Mouse (Mus musculus) left cerebral cortex, postnatal 14 days (tissue): Measurements from ENCODE around the gene Cadm1. TPM values are rescaled to one million over a fixed set of nuclear protein-coding genes. Genes with fewer than 3 reads are reported as not detected.

Source experiments
- DNase-seq, 2 experiments: peaks; one replicate each; pipeline ENCODE4 v3.0.0; 2021 to 2022; ENCODE audit warnings: low spot score in 2 of 2, mixed read lengths in 1 of 2
- intact Hi-C: fragments of 180-260 bp; cut with DNase I; formaldehyde crosslinking; loops from one replicate; pipeline ENCODE4 v1.15.1; 2025
- total RNA-seq, 2 experiments: library from RNA; stranded (reverse); gene quantifications; 2 replicates each; pipeline ENCODE4 v1.2.3; 2021

Cadm1 gene
- total RNA-seq, 2 experiments from 2014 or later, result 201 to 225 TPM

DNA sequence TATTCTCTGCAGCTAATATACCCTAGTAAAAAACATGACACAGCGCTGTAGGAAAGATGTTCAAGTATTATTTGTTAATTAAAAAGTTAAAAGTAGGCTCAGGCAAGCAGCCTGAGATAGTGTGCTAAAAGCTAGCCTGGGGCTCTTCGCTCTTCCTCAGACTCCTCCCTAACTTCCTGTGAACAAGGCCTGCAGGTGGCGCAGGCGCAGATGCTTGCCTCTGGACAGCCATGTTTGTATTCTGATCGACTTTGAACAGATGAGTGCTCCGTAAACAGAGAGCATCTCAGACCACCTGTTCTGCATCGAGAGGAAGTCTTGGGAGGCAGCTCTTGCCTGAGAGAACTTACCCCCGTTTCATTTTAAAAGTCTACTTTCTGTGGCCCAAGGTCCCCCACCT, 361.7 kb downstream of the Cadm1 start:
- intact Hi-C loops, result no loop called here
- DNase-seq, result no peak

DNA sequence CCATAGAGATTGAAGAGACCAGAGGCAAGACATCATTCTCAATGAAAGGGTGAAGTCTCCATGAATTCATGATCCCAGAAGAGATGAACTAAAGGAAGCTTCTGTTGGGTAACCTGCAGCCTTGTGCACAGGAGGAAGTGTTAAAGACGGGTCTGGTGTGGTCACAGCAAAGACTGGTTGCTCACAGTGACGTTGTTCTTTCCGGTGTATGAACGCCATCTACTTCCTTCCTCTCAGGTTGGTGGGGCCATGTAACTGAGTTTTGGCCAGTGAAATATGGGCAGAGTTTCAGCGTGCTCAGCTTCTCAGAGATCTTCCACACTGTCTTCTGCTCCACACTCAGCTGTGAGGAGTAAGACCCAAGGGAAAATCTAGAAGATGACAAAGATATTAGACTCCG, 363.0 kb downstream of the Cadm1 start:
- no peak for DNase-seq
- intact Hi-C loops, result no loop called here

DNA sequence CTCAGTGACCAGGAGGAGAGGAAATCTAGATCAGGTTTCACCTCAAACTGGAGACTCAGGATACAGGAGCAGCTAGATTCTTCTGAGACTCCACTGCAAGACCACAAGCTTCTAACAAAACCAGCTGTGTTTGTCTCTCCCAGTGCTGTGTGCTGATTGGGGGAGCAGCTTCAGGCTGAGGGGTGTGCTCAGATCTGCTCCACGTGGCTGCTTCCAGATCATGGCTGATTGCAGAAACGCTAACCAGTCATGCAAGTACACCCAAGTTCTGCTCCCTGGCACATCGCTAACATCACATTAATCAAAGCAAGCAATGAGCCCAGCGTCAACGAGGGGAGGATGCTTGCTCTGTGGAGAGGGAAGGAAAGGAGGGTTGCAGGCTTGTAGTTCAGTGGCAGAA, 364.1 kb downstream of the Cadm1 start:
- intact Hi-C loops, result no loop called here
- DNase-seq, result no peak

DNA sequence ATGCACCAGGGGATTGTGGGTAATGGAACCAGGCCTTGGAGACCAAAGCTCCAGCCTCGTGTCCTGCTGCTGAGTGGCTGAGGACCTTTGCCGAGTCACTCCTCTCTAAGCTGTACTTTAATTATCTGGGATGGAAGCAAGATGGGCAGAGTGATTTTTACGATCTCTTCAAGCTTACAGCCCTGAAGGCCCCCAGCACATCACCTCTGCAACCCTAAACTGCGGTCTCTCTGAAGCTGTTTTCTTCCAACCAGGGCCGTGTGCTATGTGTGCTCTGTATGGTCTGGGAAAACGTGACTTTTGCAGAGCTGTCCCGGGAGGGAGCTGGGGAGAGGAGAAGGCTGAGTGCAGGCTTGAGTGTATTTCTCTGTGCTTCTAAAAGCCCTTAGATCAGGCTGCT, 364.7 kb downstream of the Cadm1 start:
- intact Hi-C loops, result no loop called here
- DNase-seq, result no peak

DNA sequence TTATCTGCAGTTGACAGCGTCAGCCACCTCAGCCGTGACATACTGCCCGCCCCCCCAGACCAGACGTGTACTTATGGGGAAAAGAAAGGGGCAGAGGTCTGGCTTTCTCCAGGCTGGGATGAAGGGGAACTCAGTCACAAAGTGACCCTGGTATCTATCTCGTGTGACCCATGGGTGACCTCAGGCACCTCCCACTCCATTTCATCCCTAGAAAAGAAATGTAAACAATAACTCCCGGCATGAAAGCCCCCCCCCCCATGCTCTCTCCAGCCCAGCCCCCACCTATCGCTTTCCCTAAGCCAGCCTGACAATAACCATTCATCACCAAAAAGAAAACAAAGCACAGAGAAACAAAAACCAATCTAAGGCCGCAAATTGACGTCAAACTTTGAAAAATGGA, 365.1 kb downstream of the Cadm1 start:
- DNase-seq, result no peak
- intact Hi-C loops, result no loop called here

DNA sequence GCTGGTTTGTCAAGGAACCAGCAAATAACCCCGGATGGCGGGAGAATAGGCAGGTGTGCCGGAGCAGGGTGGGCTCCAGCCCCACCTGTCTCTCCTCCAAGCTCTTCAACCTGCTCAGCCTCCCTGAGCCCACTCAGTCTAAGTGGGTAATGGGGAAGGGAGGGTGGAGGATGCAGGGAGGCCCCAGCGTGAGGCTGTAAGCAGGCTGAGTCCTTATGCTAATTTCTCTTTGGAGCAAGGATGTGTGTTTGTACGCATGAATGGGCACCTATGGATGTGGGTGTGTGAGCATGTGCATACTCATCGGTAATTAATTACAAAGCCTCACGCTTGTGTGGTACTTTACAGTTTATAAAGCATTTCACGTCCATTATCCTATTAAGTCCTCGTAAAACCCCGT, 370.8 kb downstream of the Cadm1 start:
- intact Hi-C loops, result no loop called here
- DNase-seq, result no peak

DNA sequence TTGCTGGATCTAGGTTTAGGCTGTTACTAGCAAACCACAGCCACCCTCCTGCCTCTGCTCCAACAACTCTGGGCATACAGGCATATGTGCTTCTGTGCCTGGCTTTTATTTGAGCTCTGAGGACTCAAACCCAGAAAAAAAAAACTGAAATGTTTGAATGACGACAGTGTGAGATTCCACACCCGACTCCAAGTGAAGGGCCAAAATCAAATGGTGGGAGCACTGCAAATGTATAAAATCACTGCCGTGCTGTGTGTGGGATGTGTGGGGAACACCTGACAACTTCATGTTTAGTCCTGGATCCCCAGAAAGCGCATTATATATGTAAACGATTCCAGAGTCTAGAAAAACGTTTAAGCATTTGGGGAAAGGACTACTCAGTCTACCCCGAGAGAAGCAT, 373.7 kb downstream of the Cadm1 start:
- DNase-seq, result peak in 1 of 2 experiments; percentile 53
- intact Hi-C loops, result no loop called here

DNA sequence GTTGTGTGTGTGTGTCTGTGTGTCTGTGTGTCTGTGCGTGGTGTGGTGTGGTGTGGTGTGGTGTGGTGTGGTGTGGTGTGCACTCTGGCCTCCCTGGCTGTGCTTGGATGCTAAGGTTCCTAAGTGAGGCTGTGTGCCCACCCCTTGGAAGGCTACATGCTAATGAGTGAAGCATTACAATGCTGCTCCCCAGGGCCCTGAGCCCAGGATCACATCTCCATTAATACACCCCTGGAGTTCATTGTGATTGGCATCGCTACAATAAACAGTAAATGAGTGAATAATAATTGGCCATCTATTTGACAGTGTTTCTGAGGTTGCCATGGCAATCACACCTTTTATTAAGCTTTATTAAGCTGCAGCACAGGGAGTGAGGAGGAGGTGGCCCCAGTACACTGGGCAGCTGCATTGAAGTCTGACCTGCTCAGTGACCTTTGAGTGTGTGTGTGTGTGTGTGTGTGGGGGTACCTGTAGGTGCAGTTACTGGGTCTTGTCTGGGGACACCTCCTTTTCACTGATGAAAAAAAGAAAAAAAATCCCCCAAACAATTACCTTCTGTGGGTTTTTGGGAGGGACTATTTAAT, 374.5 kb downstream of the Cadm1 start:
- intact Hi-C loops, result no loop called here
- DNase-seq, result no peak

DNA sequence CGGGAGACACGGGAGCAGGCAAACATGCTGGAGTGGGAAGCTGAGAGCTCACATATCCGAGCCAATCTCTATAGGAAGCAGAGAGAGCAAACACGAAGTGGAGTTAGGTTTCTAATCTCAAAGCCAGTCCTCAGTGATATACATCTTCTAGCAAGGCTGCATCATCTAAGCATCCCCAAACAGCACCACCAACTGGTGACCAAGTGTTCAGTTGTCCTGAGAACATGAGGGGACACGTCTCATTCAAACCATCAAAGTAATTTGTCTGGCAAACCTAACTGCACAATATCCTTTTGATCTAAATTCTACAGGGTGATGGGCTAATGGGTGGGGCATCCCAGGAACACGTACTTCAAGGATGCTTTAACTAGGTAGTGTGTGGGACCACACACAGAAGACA, 376.5 kb downstream of the Cadm1 start:
- intact Hi-C loops, result no loop called here
- peak in 1 of 2 experiments; percentile 25 for DNase-seq
